Mouse (Mus musculus) liver (tissue): ENCODE results near the gene Gldn.

Experiments
- DNase-seq: peaks from one replicate; pipeline ENCODE4 v3.0.0-alpha.2; 2020; ENCODE audit warnings: mixed read lengths

The Gldn gene

DNA sequence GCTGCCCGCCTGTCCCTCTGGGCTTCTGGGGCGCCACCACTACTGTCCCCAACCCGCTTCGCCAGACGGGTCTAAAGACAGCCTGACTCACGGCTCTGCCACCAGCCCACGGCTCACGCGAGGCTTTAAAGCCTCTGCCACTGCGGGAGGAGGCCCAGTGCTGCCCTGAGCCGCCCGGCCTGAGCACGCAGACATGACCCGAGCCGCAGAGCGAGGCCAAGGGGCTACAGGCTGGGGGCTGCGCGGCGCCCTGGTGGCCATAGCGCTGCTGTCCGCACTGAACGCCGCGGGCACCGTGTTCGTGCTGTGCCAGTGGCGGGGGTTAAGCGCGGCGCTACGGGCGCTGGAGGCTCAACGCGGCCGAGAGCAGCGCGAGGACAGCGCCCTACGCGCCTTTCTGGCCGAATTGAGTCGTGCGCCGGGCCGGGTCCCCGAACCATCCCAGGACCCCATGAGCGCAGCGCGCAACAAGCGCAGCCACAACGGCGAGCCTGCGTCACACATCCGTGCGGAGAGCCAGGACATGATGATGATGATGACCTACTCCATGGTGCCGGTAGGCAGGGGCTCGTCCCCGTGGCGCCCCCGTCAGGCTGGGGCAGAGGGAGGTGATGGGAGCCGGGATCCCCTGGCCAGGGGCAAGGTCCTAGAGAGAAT, at the start of gene Gldn:
Gene Gldn, plus strand, starts transcription at position 156 of the 657 bp plus-strand sequence.
- no peak for DNase-seq

DNA sequence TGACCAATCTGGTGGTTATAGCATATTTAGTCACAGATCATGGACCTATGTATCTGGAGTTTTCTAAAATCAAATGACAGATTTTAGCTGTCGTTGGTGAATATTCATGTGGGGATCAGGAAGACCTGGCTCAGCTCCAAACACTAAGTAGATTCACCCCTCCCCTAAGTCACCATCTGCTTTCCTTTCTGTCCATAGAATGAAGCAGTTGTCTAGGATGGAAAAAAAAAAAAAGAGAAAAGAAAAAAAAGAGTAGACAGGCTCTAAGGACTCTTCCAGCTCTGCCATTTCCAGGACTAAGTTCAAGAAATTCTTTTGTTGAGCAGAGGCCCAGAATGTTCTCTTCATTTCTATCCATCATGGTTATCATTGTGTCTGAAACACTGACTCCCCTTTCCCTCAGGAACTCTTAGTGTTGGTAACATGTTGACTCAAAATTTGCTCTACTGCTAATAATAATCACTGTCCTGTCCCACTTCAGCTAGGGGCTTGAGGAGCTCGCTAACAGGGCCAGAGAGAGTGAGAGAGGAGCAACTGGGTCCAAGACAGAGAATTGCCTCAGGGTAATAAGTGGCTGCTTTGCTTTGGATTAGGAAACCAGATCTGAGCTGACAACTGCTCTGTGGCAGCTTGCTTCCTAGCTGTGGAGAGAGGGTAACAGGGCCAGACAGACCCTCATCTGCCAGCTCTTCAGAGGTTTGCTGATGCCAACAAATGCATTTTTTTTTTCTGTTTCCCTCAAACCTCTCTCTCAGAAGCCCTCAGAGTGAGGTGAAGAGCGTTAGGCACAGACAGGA, 41.2 kb upstream of the Gldn start:
- DNase-seq, result no peak

DNA sequence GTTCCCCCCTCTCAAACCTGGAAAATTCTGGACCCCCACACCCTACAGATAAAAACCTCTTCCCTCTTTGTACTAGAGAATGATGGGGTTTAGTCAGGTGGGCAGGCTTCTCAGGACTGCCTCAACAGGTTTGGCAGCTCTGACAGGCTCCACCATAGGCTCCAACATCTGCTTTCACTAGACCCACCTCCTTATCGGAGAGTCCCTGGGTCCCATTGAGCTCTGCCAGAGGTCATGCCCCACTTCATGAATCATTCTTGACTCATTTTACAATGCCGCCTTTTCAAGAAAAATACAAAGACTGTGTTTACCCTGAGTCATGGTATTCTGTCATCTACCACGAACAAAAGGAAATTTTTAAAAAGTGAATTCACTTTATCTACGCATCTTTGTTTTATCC, 21.5 kb upstream of the Gldn start:
- no peak for DNase-seq

DNA sequence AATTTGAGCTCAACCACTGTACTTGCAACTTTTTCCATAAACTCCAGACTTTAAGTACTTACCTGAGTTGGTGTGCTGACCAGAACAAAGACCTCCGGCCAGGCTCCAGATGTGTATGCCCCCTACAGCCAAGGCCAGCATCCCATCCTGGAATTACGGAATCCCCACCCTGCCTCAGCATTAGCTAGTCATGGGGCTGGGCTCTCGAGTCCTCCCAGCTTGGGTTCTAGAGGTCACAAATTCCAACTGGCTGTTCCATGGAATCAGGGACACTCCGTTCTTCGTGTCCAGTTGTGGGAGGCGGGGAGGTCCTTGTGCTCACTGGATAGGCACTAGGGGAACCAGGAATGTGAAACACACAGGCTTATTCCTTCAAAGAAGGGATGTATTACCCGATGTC, 18.3 kb upstream of the Gldn start, which contains the start of gene Cyp19a1:
Gene Cyp19a1, minus strand, starts transcription at position 101 of the 400 bp plus-strand sequence.
- no peak for DNase-seq

DNA sequence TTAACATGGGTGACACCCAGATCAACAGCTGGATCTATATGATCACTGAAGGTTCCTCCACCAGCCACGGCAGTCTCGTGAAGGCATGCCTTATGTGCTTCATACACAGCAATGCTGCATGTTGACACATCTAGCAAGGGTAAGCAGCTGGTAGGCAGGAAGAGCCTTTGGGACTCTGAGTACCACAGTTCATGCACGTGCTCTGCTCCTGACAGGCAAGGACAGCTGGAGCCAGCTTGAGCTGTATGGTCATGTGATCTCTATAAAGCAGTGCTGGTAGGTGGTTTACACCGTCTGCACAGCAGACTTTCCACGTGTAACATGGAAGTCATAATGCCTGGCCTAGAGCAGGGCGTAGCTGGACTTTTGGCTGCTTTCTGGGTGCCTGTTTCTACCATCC, 16.3 kb upstream of the Gldn start:
- no peak for DNase-seq

DNA sequence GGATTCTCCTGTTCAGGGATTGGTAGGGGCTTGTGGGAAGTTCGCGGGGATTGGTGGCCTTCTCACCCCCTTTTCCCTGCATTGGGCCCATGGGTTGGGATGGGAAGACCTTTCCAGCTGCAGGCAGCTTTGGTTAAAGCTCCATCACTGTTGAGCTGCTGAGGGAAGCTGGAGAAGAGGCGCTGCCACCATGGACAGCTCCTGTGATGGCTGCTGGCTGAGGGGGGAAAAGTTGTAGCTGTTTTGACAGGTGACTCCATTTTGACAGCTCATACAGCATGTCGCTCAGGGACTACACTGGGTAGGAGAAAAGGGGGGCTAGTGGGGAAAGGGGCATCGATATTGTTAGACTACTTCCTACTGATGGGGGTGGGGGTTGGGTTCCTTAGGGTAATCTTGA, 15.4 kb upstream of the Gldn start:
- DNase-seq, result no peak

DNA sequence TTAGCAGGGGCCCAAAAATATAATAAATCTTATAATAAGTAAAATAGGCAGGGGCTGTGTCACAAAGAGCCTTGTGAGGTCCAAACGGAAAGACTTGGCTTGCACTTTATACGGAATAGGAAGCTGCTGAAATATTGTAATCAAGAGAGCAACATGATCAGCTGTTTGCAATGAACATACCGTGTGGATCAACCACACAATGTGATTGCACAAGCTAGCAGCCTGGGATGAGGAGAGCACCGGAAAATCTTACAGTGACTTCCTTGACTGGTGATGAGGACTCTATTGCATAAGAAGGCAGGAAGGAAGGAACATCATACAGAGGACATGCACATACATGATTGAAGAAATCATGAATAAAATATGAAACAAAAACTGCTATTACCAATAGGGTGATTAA, 11.0 kb upstream of the Gldn start:
- no peak for DNase-seq

DNA sequence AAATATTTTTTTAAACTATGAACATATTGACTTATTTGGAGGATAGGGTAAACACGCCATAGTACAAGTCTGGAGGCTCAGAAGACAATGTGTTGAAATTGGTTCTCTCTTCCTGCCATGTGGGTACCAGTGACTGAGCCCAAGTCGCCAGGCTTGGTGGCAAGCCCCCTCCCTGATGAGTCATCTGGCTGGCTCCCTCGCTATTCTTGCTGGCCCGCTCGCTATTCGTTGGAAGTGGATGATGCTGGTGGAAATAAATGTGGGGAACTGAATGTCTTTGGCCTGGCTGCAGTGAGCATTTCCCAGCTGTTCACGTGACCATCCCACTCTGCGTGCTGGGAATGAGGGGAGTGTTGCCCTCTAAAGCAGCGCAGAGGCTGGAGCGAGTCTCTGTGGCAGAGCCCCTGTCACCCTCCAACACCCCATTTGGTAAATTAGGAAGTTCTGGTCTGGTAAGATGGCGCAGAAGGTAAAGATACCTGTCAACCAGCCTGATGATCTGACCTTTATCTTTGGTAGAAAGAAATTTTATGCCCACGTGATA, 7.2 kb upstream of the Gldn start:
- DNase-seq, result no peak

DNA sequence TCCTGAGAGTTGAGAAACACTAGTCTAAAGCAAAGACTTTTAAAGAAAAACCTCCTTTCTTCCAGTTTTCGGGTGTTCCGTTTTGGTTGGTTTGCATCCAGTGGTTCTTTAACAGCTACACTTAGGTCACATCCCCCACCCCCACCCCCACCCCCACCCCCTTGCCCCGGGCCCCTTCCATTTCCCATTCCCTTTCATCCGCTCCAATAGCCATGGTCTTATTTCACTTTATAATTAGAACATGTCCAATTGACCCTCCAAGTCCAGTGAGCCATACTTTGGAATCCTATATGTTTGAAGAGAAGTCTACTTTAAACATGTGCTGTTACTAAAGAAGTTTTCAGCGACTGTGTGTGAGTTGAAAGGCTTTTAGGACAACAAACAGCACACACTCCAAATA, 1.5 kb downstream of the Gldn start:
- no peak for DNase-seq

DNA sequence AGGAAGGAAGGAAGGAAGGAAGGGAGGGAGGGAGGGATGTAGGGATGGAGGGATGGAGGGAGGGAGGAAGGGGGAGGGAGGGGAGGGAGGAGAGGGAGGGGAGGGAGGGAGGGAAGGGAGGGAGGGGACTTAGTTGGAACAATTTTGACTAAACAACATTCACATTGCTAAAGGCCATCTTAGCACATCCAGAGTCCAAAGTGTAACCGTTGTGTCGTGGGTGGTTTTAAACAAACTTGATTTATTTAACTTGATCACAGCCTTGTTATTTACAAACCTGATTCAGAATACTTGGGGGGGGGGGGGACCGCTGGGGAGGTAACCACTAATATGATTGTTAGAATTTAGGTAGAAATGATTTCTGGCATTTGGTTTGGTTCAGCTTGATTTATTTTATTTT, 13.1 kb downstream of the Gldn start:
- no peak for DNase-seq

DNA sequence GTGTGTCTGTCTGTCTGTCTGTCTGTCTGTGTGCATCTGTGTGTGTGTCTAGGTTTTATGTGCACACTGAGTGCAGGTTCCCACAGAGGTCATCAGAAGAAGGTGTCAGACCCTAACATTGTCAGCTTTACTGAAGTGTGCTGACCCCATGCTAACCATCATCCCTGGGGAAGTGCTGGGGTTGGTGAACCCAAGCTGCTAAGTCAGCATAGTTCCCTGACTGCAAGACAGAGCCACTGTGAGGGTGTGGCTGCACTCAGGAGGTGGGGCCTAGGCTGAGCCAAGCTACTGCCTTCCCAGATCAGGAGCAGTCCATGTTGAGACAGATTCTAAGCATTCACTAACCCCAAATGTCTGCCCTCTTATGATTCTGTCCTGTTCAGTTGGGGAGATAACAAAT, 13.5 kb downstream of the Gldn start:
- DNase-seq, result no peak

DNA sequence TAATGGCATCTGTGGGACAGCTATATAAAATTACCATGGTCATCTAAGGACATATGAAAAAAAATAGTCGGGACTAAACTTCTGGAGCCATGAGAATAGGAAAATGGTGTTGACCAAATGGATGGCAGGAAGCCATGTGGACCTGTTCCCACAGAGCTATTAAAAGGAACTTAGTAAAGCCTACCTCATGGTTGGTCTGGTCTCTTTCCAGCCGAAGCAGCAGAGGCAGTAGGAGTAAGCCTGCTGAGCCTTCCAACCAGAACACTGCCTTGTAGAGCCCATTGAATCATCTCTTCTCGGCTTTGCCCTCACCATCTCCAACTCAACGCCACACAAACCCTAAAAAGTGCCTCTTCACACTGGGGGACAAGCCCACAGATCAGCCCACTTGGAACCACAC, 15.0 kb downstream of the Gldn start:
- DNase-seq, result no peak

DNA sequence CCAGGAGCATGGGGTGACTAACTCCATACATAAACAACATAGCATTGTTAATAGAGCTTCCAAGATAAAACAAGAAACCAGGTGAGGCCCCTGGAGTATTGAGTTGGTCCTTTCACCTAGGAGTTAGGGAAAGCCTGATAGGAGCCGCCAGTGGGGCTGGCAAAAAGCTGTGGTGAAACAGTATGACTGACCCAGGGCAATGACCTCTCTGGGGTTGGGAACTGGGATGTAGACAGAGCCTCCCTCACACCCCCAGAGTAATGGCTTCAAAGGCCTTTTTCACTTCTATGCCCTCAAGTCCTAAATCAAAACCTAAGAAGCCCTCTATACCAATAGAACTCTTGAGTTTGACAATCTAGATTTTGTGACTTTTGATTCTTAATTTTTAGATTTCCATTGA, 21.9 kb downstream of the Gldn start:
- DNase-seq, result no peak

DNA sequence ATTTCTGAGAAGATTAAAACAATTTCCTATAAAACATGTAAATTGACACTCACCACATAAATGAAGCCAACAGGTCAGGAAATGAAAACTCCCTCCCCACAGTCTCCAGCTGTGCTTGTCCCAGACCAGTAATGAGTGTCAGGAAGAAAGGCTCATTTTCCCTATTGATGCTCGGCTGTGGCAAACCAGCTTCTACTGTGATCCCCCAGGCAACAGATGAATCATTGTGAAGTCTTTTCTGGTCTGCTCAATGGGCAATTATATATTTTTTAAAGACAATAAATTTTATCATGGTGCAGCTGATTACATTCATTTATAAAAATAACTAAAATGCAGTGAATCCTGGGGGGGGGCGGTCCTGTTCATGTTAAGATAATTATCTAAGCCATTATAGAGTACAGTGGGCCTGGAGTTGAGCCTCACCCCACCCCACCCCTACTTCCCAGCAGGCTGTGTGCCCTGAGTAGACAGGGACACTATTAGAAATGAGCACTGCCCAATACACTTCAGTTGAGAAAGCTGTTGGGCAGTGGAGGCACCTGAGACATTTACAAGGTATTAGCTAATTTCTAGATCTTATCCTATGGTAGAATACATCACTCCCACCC, 22.6 kb downstream of the Gldn start:
- DNase-seq, result no peak

DNA sequence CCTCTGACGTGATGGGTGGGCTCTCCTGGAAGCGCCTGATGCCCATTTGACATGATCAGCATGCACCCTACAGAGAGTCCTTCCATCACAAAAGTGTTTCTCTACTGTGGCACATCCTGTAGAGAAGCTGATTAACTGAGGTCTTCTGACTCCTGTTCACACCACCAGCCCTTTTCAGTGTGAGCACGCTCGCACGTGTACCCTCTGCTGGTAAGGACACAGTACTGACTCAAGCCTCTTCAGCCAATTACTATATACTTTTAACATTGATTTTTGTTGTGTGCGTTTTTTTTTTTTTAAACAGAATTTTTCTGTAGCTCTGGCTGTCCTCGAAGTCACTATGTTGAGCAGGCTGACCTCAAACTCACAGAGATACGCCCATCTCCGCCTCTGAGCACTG, 30.1 kb downstream of the Gldn start:
- no peak for DNase-seq

DNA sequence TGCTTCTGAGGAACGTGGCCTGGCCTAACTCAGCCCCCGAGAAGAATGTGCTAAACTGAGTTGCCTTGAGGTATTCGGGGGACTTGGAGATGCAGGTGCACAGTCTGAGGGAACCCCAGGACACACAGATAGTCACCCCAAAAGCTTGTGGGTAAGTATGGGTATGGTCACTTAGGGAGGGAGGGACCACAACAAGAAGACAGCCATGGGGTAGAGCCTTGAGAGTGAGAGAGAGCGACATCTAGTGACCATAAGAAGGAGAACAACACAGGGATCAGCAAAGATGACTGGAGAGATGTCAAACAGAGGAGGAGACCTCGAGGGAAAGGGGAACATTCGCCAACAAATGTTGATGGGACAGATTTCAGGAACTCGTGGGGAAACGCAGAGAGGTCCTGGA, 37.2 kb downstream of the Gldn start:
- no peak for DNase-seq

DNA sequence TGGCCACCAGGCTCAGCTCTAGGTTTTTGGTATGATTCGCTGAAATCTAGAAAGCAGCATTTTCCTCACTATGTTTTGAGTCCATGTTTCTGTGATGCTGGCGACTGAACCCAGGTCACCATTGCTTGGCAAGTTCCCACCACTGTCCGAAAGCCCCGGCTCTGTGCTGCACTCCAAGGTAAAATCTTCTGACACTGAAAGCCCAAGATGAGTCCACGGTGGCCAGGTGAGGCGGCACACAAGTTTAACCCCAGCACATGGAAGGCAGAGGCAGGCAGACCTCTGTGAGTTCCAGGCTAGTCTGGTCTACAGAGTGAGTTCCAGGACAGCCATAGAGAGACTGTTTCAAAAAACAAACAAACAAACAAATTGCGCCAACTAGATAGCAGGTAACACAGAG, 42.9 kb downstream of the Gldn start:
- DNase-seq, result no peak

DNA sequence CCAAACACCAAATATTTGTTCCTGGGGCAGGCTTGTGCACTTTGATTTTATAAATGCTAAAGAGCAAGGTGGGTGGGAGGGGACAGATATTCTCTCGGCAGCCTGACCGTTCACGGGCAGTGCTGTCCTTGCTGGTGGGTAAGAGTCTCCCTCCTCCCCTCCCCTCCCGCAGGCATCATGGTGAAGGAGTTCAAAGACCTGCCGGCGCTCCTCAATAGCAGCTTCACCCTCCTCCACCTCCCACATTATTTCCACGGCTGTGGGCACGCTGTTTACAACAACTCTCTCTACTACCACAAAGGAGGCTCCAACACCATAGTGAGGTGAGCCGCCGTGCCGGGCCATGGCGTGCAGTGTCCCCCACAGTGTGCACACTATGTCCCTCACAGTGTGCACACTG, 49.3 kb downstream of the Gldn start:
- no peak for DNase-seq

DNA sequence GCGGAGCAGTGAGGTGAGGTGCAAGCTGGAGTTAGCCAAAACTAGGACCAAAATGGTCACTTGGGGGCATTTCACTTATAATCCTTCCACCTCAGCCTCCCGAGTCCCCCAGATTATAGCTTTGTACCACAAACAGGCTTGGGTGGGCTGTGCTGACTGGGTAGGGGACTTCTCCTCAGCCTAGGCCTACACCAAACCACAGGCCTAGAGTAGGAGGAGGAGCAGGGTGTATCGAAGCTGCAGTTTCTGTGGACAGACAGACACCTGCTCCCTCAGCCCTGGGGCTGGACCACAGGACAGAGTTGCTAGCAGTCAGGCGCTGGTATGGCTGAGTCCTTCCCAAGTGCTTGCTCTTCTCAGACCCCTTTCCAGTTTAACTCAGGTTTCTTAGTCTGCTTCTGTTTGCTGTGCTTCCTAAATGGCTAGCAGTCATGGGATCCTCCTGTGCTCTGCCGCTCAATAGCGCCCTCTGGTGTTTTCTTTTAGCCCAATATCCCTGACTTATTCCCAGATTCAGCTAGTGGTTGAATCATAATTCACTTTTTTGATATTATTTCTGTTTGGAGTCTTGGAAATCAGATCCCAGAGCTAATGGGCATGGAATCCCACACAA, 50.4 kb downstream of the Gldn start:
- peak; percentile 29 for DNase-seq

DNA sequence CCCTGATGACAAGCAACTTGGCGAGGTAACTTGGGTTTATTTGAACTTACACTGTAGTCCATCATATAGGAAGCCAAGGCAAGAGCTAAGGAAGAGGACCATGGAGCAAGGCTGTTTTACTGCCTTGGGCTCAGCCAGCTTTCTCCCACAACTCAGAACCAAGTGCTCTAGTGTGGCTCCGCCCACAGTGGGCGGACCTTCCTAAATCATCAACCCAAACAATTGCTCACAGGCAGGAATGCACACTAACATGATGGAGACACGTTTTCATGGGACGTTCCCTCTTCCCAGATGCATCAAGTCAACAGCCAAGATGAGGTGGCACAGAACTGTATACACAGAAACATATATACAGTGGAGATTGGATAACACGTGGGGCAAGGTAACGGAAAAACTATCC, 55.7 kb downstream of the Gldn start:
- DNase-seq, result no peak

DNA sequence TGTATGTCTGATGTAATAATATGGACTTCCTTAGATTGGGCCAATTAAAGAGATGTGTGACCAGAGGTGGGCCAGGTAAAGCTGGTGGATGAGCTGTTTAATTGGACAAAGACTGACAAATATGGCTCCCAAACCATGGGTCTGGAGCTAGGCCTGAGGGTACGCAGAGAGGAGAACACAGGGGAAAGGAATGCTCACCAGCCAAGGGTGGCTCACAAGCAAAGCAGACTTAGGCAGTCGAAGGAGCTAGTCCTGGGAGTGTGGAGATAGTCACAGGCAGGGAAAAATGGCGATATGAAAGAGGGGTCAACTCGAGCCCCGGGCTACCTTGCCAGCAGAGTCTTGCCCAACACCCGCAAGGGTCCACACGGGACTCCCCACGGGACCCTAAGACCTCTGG, 70.5 kb downstream of the Gldn start:
- no peak for DNase-seq
